Mouse (Mus musculus): ENCODE measurements around the gene Zmat5. TPM values are rescaled to one million over a fixed set of nuclear protein-coding genes. Genes with fewer than 3 reads are reported as not detected.

Gene Zmat5
- total and polyA plus RNA-seq, 3 experiments = 22.2 to 36.2 (median 26.3) TPM

- Histone ChIP-seq H3K36me3 (ENCODE audit: control insufficient read depth, insufficient read depth, low read length) (no peaks in the 10 kb centered on the region), H3K27ac (no peak overlapping the region), H3K79me2 (replicated peaks; ENCODE audit: control insufficient read depth, insufficient read depth, low read length) (no peaks in the 10 kb centered on the region), H3K27me3 (ENCODE audit: control insufficient read depth, insufficient read depth, low read length) (no peaks in the 10 kb centered on the region), H3K4me1 (ENCODE audit: control insufficient read depth, insufficient read depth, low read length) (no peaks in the 10 kb centered on the region), H3K4me3 (no peak overlapping the region), H3K9ac (ENCODE audit: low read depth, low read length) (no peak overlapping the region)
- TF ChIP-seq EP300 (IDR thresholded peaks at IDR 0.05; ENCODE audit: insufficient read depth, low read depth, low read length) = no peak
- TF ChIP-seq POLR2A (IDR thresholded peaks at IDR 0.05; ENCODE audit: insufficient read depth, low read depth, low read length) = no peak
- TF ChIP-seq CTCF (IDR thresholded peaks at IDR 0.05) = no peak
- intact Hi-C loops (cut with DNase I) = no loop called here
- DNase-seq = no peak
- WGBS = 26% methylated on average over 6 of the region's 6 CpGs
Observed at GRCm38 (mm10) chr11:4761991-4762390, 57.5 kb downstream of the Zmat5 start.

GRCm38 (mm10) chr11:4762511-4762910 is 58.0 kb downstream of the Zmat5 start:
- Histone ChIP-seq H3K79me2 (replicated peaks; ENCODE audit: control insufficient read depth, insufficient read depth, low read length) (no peaks in the 10 kb centered on the region), H3K9ac (ENCODE audit: low read depth, low read length) (no peak overlapping the region), H3K27me3 (ENCODE audit: control insufficient read depth, insufficient read depth, low read length) (no peaks in the 10 kb centered on the region), H3K36me3 (ENCODE audit: control insufficient read depth, insufficient read depth, low read length) (no peaks in the 10 kb centered on the region), H3K27ac (no peak overlapping the region), H3K4me3 (no peak overlapping the region), H3K4me1 (ENCODE audit: control insufficient read depth, insufficient read depth, low read length) (no peaks in the 10 kb centered on the region)
- TF ChIP-seq POLR2A (IDR thresholded peaks at IDR 0.05; ENCODE audit: insufficient read depth, low read depth, low read length) (no peak), CTCF (IDR thresholded peaks at IDR 0.05) (no peak), EP300 (IDR thresholded peaks at IDR 0.05; ENCODE audit: insufficient read depth, low read depth, low read length) (no peak)
- no peak for DNase-seq
- 29% methylated on average over 2 of the region's 2 CpGs for WGBS
- intact Hi-C loops (cut with DNase I) = no loop called here

GRCm38 (mm10) chr11:4763631-4764030 is 59.2 kb downstream of the Zmat5 start:
- H3K27ac ChIP-seq = no peak overlapping the region
- TF ChIP-seq POLR2A (IDR thresholded peaks at IDR 0.05; ENCODE audit: insufficient read depth, low read depth, low read length) = no peak
- TF ChIP-seq CTCF (IDR thresholded peaks at IDR 0.05) = no peak
- no peak for TF ChIP-seq EP300 (IDR thresholded peaks at IDR 0.05; ENCODE audit: insufficient read depth, low read depth, low read length)
- no peaks in the 10 kb centered on the region for H3K4me1 ChIP-seq (ENCODE audit: control insufficient read depth, insufficient read depth, low read length)
- H3K79me2 ChIP-seq (replicated peaks; ENCODE audit: control insufficient read depth, insufficient read depth, low read length) = no peaks in the 10 kb centered on the region
- intact Hi-C loops (cut with DNase I) = no loop called here
- no peaks in the 10 kb centered on the region for H3K36me3 ChIP-seq (ENCODE audit: control insufficient read depth, insufficient read depth, low read length)
- WGBS = 19% methylated on average over 5 of the region's 5 CpGs
- no peak overlapping the region for H3K9ac ChIP-seq (ENCODE audit: low read depth, low read length)
- no peak overlapping the region for H3K4me3 ChIP-seq
- DNase-seq = no peak
- H3K27me3 ChIP-seq (ENCODE audit: control insufficient read depth, insufficient read depth, low read length) = no peaks in the 10 kb centered on the region

GRCm38 (mm10) chr11:4764476-4764875 is 60.0 kb downstream of the Zmat5 start:
- H3K9ac ChIP-seq (ENCODE audit: low read depth, low read length) = no peak overlapping the region
- H3K4me3 ChIP-seq = no peak overlapping the region
- no peaks in the 10 kb centered on the region for H3K27me3 ChIP-seq (ENCODE audit: control insufficient read depth, insufficient read depth, low read length)
- H3K79me2 ChIP-seq (replicated peaks; ENCODE audit: control insufficient read depth, insufficient read depth, low read length) = no peaks in the 10 kb centered on the region
- WGBS = 52% methylated on average over 5 of the region's 5 CpGs
- no peaks in the 10 kb centered on the region for H3K36me3 ChIP-seq (ENCODE audit: control insufficient read depth, insufficient read depth, low read length)
- intact Hi-C loops (cut with DNase I) = no loop called here
- TF ChIP-seq POLR2A (IDR thresholded peaks at IDR 0.05; ENCODE audit: insufficient read depth, low read depth, low read length) (no peak), EP300 (IDR thresholded peaks at IDR 0.05; ENCODE audit: insufficient read depth, low read depth, low read length) (no peak), CTCF (IDR thresholded peaks at IDR 0.05) (no peak)
- H3K27ac ChIP-seq = no peak overlapping the region
- DNase-seq = no peak
- no peaks in the 10 kb centered on the region for H3K4me1 ChIP-seq (ENCODE audit: control insufficient read depth, insufficient read depth, low read length)

- DNase-seq = no peak
- intact Hi-C loops (cut with DNase I) = no loop called here
- H3K79me2 ChIP-seq (replicated peaks; ENCODE audit: control insufficient read depth, insufficient read depth, low read length) = no peaks in the 10 kb centered on the region
- 82% methylated on average over 4 of the region's 4 CpGs for WGBS
- no peak overlapping the region for H3K9ac ChIP-seq (ENCODE audit: low read depth, low read length)
- H3K27ac ChIP-seq = no peak overlapping the region
- no peak for TF ChIP-seq POLR2A (IDR thresholded peaks at IDR 0.05; ENCODE audit: insufficient read depth, low read depth, low read length)
- no peak for TF ChIP-seq CTCF (IDR thresholded peaks at IDR 0.05)
- TF ChIP-seq EP300 (IDR thresholded peaks at IDR 0.05; ENCODE audit: insufficient read depth, low read depth, low read length) = no peak
- H3K27me3 ChIP-seq (ENCODE audit: control insufficient read depth, insufficient read depth, low read length) = no peaks in the 10 kb centered on the region
- no peaks in the 10 kb centered on the region for H3K36me3 ChIP-seq (ENCODE audit: control insufficient read depth, insufficient read depth, low read length)
- no peak overlapping the region for H3K4me3 ChIP-seq
- no peaks in the 10 kb centered on the region; the same call in 1 of the 2 replicates for H3K4me1 ChIP-seq (ENCODE audit: control insufficient read depth, insufficient read depth, low read length)
Observed at GRCm38 (mm10) chr11:4768399-4768798, 63.9 kb downstream of the Zmat5 start.

GRCm38 (mm10) chr11:4769293-4769692 is 64.8 kb downstream of the Zmat5 start:
- H3K27ac ChIP-seq = no peak overlapping the region
- intact Hi-C loops (cut with DNase I) = no loop called here
- no peak overlapping the region for H3K4me3 ChIP-seq
- no peaks in the 10 kb centered on the region for H3K36me3 ChIP-seq (ENCODE audit: control insufficient read depth, insufficient read depth, low read length)
- TF ChIP-seq EP300 (IDR thresholded peaks at IDR 0.05; ENCODE audit: insufficient read depth, low read depth, low read length) (no peak), CTCF (IDR thresholded peaks at IDR 0.05) (no peak), POLR2A (IDR thresholded peaks at IDR 0.05; ENCODE audit: insufficient read depth, low read depth, low read length) (no peak)
- no peaks in the 10 kb centered on the region for H3K79me2 ChIP-seq (replicated peaks; ENCODE audit: control insufficient read depth, insufficient read depth, low read length)
- no peak overlapping the region for H3K9ac ChIP-seq (ENCODE audit: low read depth, low read length)
- H3K4me1 ChIP-seq (ENCODE audit: control insufficient read depth, insufficient read depth, low read length) = no peaks in the 10 kb centered on the region; the same call in 1 of the 2 replicates
- no peaks in the 10 kb centered on the region for H3K27me3 ChIP-seq (ENCODE audit: control insufficient read depth, insufficient read depth, low read length)
- WGBS = 80% methylated on average over 7 of the region's 7 CpGs
- no peak for DNase-seq
